Mouse (Mus musculus): ENCODE data around the gene Adra2b. TPM values are rescaled to one million over a fixed set of nuclear protein-coding genes. Genes with fewer than 3 reads are reported as not detected.

Gene Adra2b
- polyA plus RNA-seq, 1 experiment from 2014 or later = 2.9 TPM

GRCm38 (mm10) chr2:127324456-127324855 lies 38.6 kb upstream of the Adra2b start:
- H3K4me1 ChIP-seq (ENCODE audit: control insufficient read depth, insufficient read depth, low read length) = no peaks in the 10 kb centered on the region
- no peak for ATAC-seq (ENCODE audit: low FRiP score)
- H3K27me3 ChIP-seq (ENCODE audit: control insufficient read depth, insufficient read depth, low read length) = no peaks in the 10 kb centered on the region
- no peak overlapping the region for H3K4me2 ChIP-seq
- H3K9me3 ChIP-seq (ENCODE audit: control insufficient read depth, low read length) = no peaks in the 10 kb centered on the region
- 79% methylated on average over 7 of the region's 7 CpGs for WGBS
- H3K27ac ChIP-seq (ENCODE audit: low read depth, low read length) = no peak overlapping the region
- no peak overlapping the region for H3K4me3 ChIP-seq (ENCODE audit: low read depth, low read length)
- H3K36me3 ChIP-seq (ENCODE audit: control insufficient read depth, insufficient read depth, low read length) = no peaks in the 10 kb centered on the region
- DNase-seq (ENCODE audit: low spot score, missing footprints) = no peak
- H3K9ac ChIP-seq (ENCODE audit: low read length) = no peak overlapping the region

GRCm38 (mm10) chr2:127328090-127328851 lies 34.7 kb upstream of the Adra2b start:
- no peaks in the 10 kb centered on the region for H3K4me1 ChIP-seq (ENCODE audit: control insufficient read depth, insufficient read depth, low read length)
- H3K9me3 ChIP-seq (ENCODE audit: control insufficient read depth, low read length) = no peaks in the 10 kb centered on the region
- no peaks in the 10 kb centered on the region for H3K36me3 ChIP-seq (ENCODE audit: control insufficient read depth, insufficient read depth, low read length)
- 75% methylated on average over 12 of the region's 12 CpGs for WGBS
- ATAC-seq (ENCODE audit: low FRiP score) (no peak), DNase-seq (ENCODE audit: low spot score, missing footprints) (no peak)
- H3K4me2 ChIP-seq = no peak overlapping the region
- no peak overlapping the region for H3K27ac ChIP-seq (ENCODE audit: low read depth, low read length)
- H3K4me3 ChIP-seq (ENCODE audit: low read depth, low read length) = no peak overlapping the region
- no peaks in the 10 kb centered on the region for H3K27me3 ChIP-seq (ENCODE audit: control insufficient read depth, insufficient read depth, low read length)
- H3K9ac ChIP-seq (ENCODE audit: low read length) = no peak overlapping the region

- Histone ChIP-seq H3K9me3 (ENCODE audit: control insufficient read depth, low read length) (no peaks in the 10 kb centered on the region), H3K4me2 (no peak overlapping the region), H3K27me3 (ENCODE audit: control insufficient read depth, insufficient read depth, low read length) (peaks cover 24% of the 10 kb centered on the region), H3K27ac (ENCODE audit: low read depth, low read length) (no peak overlapping the region), H3K36me3 (ENCODE audit: control insufficient read depth, insufficient read depth, low read length) (no peaks in the 10 kb centered on the region), H3K4me3 (ENCODE audit: low read depth, low read length) (no peak overlapping the region), H3K9ac (ENCODE audit: low read length) (no peak overlapping the region), H3K4me1 (ENCODE audit: control insufficient read depth, insufficient read depth, low read length) (peaks cover 5% of the 10 kb centered on the region)
- ATAC-seq (ENCODE audit: low FRiP score) = no peak
- no peak for DNase-seq (ENCODE audit: low spot score, missing footprints)
- 83% methylated on average over 14 of the region's 14 CpGs for WGBS
Measured at GRCm38 (mm10) chr2:127332807-127333570, 30.0 kb upstream of the Adra2b start.

GRCm38 (mm10) chr2:127333945-127334603 lies 28.9 kb upstream of the Adra2b start:
- Histone ChIP-seq H3K9me3 (ENCODE audit: control insufficient read depth, low read length) (no peaks in the 10 kb centered on the region), H3K27ac (ENCODE audit: low read depth, low read length) (no peak overlapping the region), H3K9ac (ENCODE audit: low read length) (no peak overlapping the region), H3K4me3 (ENCODE audit: low read depth, low read length) (no peak overlapping the region), H3K4me1 (ENCODE audit: control insufficient read depth, insufficient read depth, low read length) (peaks cover 5% of the 10 kb centered on the region), H3K27me3 (ENCODE audit: control insufficient read depth, insufficient read depth, low read length) (peaks cover 24% of the 10 kb centered on the region), H3K4me2 (no peak overlapping the region), H3K36me3 (ENCODE audit: control insufficient read depth, insufficient read depth, low read length) (no peaks in the 10 kb centered on the region)
- ATAC-seq (ENCODE audit: low FRiP score) (no peak), DNase-seq (ENCODE audit: low spot score, missing footprints) (no peak)
- WGBS = 77% methylated on average over 5 of the region's 5 CpGs

GRCm38 (mm10) chr2:127335078-127335541 lies 27.9 kb upstream of the Adra2b start:
- Histone ChIP-seq H3K4me3 (ENCODE audit: low read depth, low read length) (no peak overlapping the region), H3K4me1 (ENCODE audit: control insufficient read depth, insufficient read depth, low read length) (peaks cover 5% of the 10 kb centered on the region), H3K9ac (ENCODE audit: low read length) (no peak overlapping the region), H3K36me3 (ENCODE audit: control insufficient read depth, insufficient read depth, low read length) (no peaks in the 10 kb centered on the region), H3K27me3 (ENCODE audit: control insufficient read depth, insufficient read depth, low read length) (peaks cover 24% of the 10 kb centered on the region), H3K9me3 (ENCODE audit: control insufficient read depth, low read length) (no peaks in the 10 kb centered on the region), H3K4me2 (no peak overlapping the region), H3K27ac (ENCODE audit: low read depth, low read length) (no peak overlapping the region)
- no peak for DNase-seq (ENCODE audit: low spot score, missing footprints)
- ATAC-seq (ENCODE audit: low FRiP score) = no peak
- WGBS = 46% methylated on average over 11 of the region's 11 CpGs

GRCm38 (mm10) chr2:127335767-127336496 lies 27.1 kb upstream of the Adra2b start, which contains the start of gene Dusp2:
Gene Dusp2 (plus strand): TSS chr2:127336159.
- no peak within 1 kb of the TSS for H3K27ac ChIP-seq (ENCODE audit: low read depth, low read length)
- no peaks in the 10 kb centered on the region for H3K9me3 ChIP-seq (ENCODE audit: control insufficient read depth, low read length)
- peak within 1 kb of the TSS; percentile 54 for H3K9ac ChIP-seq (ENCODE audit: low read length)
- H3K36me3 ChIP-seq (ENCODE audit: control insufficient read depth, insufficient read depth, low read length) = no peaks in the 10 kb centered on the region
- peak within 1 kb of the TSS; percentile 47 for H3K4me3 ChIP-seq (ENCODE audit: low read depth, low read length)
- ATAC-seq (ENCODE audit: low FRiP score) = peak; percentile 67
- peak; percentile 88 for DNase-seq (ENCODE audit: low spot score, missing footprints)
- H3K27me3 ChIP-seq (ENCODE audit: control insufficient read depth, insufficient read depth, low read length) = peaks cover 24% of the 10 kb centered on the region
- under 1% methylated on average over 74 of the region's 76 CpGs for WGBS
- peak within 1 kb of the TSS; percentile 78 for H3K4me2 ChIP-seq
- H3K4me1 ChIP-seq (ENCODE audit: control insufficient read depth, insufficient read depth, low read length) = peaks cover 5% of the 10 kb centered on the region

- 5% methylated on average over 26 of the region's 33 CpGs for WGBS
- ATAC-seq (ENCODE audit: low FRiP score) (no peak), DNase-seq (ENCODE audit: low spot score, missing footprints) (peak; percentile 88)
- Histone ChIP-seq H3K27me3 (ENCODE audit: control insufficient read depth, insufficient read depth, low read length) (peaks cover 24% of the 10 kb centered on the region), H3K4me2 (peak overlapping the region; percentile 78), H3K4me1 (ENCODE audit: control insufficient read depth, insufficient read depth, low read length) (peaks cover 5% of the 10 kb centered on the region), H3K9ac (ENCODE audit: low read length) (peak overlapping the region; percentile 54), H3K4me3 (ENCODE audit: low read depth, low read length) (peak overlapping the region; percentile 47), H3K36me3 (ENCODE audit: control insufficient read depth, insufficient read depth, low read length) (no peaks in the 10 kb centered on the region), H3K9me3 (ENCODE audit: control insufficient read depth, low read length) (no peaks in the 10 kb centered on the region), H3K27ac (ENCODE audit: low read depth, low read length) (no peak overlapping the region)
Measured at GRCm38 (mm10) chr2:127336497-127336832, 26.5 kb upstream of the Adra2b start.

- H3K36me3 ChIP-seq (ENCODE audit: control insufficient read depth, insufficient read depth, low read length) = no peaks in the 10 kb centered on the region
- no peaks in the 10 kb centered on the region for H3K9me3 ChIP-seq (ENCODE audit: control insufficient read depth, low read length)
- H3K4me3 ChIP-seq (ENCODE audit: low read depth, low read length) = peak overlapping the region; percentile 47; the same call in 1 of the 2 replicates
- H3K9ac ChIP-seq (ENCODE audit: low read length) = no peak overlapping the region
- peaks cover 5% of the 10 kb centered on the region for H3K4me1 ChIP-seq (ENCODE audit: control insufficient read depth, insufficient read depth, low read length)
- WGBS = 52% methylated on average over 5 of the region's 5 CpGs
- DNase-seq (ENCODE audit: low spot score, missing footprints) (no peak), ATAC-seq (ENCODE audit: low FRiP score) (no peak)
- H3K27ac ChIP-seq (ENCODE audit: low read depth, low read length) = no peak overlapping the region
- peak overlapping the region; percentile 78; the same call in 1 of the 2 replicates for H3K4me2 ChIP-seq
- peaks cover 24% of the 10 kb centered on the region for H3K27me3 ChIP-seq (ENCODE audit: control insufficient read depth, insufficient read depth, low read length)
Measured at GRCm38 (mm10) chr2:127336885-127337284, 26.1 kb upstream of the Adra2b start.

Data from midbrain, embryonic 11.5 days (tissue).